ENCODE assay signal across 33 mouse cellular contexts in the genomic region with DNA sequence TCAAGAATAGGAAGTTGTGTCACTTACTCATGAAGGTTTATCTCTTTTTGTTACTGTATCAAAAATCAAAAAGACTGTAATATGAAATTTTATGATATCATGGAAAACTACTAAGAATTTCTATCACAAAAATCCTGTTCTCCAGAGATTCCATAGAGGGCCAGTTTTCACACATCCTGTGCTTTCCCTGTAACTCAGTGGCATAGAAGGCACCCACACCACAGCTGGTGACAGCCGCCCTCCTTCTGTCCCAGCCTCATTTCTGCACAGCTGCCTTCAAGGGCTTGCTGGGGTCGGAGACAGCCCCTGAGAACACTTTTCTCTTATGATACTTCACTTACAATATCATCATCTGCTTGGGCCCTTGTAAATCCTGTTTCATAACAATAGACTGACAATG.
"Had no signal": no experiment of that assay in that cellular context is flagged by ENCODE, and none has a peak within 500 bp of the region (broad histone marks: within the 10 kb centered on the region; RNA-seq: fewer than 3 reads in every experiment).

No protein-coding gene starts in this region.

- H3K9me3 ChIP-seq: heart, embryonic 13.5 days; heart, embryonic 15.5 days; hindbrain, embryonic 10.5 days; hindbrain, embryonic 12.5 days; hindbrain, embryonic 13.5 days; hindbrain, embryonic 15.5 days; intestine, embryonic 15.5 days; kidney, embryonic 15.5 days had no signal

- DNase-seq: heart, postnatal 10 days; heart, postnatal 14 days; heart, postnatal 36 days; heart, postnatal 4 days; kidney, adult 11 months; kidney, adult 18-20 months; kidney, adult 2 months; kidney, adult 8-10 months; kidney, adult 9 months; kidney, postnatal 10 days; kidney, postnatal 14 days; kidney, postnatal 25 days; kidney, postnatal 36 days; kidney, postnatal 4 days; layer of hippocampus, adult 9-11 months; layer of hippocampus, postnatal 36 days had no signal

- H3K27me3 ChIP-seq: heart, embryonic 13.5 days; heart, embryonic 15.5 days; hindbrain, embryonic 12.5 days; hindbrain, embryonic 13.5 days; hindbrain, embryonic 15.5 days; intestine, embryonic 15.5 days; kidney, embryonic 15.5 days had no signal

- ATAC-seq: hindbrain, embryonic 16.5 days; hindbrain, postnatal 0 days; inflammation-experienced regulatory T-cells, adult 6 months; intestine, embryonic 15.5 days; intestine, embryonic 16.5 days; intestine, postnatal 0 days had no signal

- H3K4me2 ChIP-seq: heart, embryonic 13.5 days; heart, embryonic 15.5 days; hindbrain, embryonic 12.5 days; hindbrain, embryonic 13.5 days; hindbrain, embryonic 14.5 days; hindbrain, embryonic 15.5 days; intestine, embryonic 15.5 days; kidney, embryonic 15.5 days had no signal

- H3K36me3 ChIP-seq: heart, embryonic 13.5 days; heart, embryonic 15.5 days; hindbrain, embryonic 13.5 days; hindbrain, embryonic 15.5 days; intestine, embryonic 15.5 days; kidney, embryonic 15.5 days had no signal

- H3K9ac ChIP-seq: heart, embryonic 13.5 days; heart, embryonic 15.5 days; hindbrain, embryonic 12.5 days; hindbrain, embryonic 13.5 days; hindbrain, embryonic 14.5 days; hindbrain, embryonic 15.5 days; intestine, embryonic 15.5 days; kidney, embryonic 15.5 days had no signal

- H3K4me3 ChIP-seq: heart, embryonic 13.5 days; heart, embryonic 15.5 days; hindbrain, embryonic 10.5 days; hindbrain, embryonic 12.5 days; hindbrain, embryonic 13.5 days; hindbrain, embryonic 15.5 days; intestine, embryonic 15.5 days; kidney, embryonic 15.5 days; layer of hippocampus, adult 2 months; left cerebral cortex, adult 2 months had no signal

- H3K27ac ChIP-seq: heart, embryonic 13.5 days; heart, embryonic 15.5 days; hindbrain, embryonic 10.5 days; hindbrain, embryonic 12.5 days; hindbrain, embryonic 13.5 days; hindbrain, embryonic 14.5 days; hindbrain, embryonic 15.5 days; hindbrain, postnatal 0 days; intestine, embryonic 15.5 days; kidney, embryonic 15.5 days; kidney, postnatal 0 days; layer of hippocampus, adult 2 months; left cerebral cortex, adult 2 months had no signal
